25 mouse cellular contexts compared by ENCODE assay signal in the genomic region with DNA sequence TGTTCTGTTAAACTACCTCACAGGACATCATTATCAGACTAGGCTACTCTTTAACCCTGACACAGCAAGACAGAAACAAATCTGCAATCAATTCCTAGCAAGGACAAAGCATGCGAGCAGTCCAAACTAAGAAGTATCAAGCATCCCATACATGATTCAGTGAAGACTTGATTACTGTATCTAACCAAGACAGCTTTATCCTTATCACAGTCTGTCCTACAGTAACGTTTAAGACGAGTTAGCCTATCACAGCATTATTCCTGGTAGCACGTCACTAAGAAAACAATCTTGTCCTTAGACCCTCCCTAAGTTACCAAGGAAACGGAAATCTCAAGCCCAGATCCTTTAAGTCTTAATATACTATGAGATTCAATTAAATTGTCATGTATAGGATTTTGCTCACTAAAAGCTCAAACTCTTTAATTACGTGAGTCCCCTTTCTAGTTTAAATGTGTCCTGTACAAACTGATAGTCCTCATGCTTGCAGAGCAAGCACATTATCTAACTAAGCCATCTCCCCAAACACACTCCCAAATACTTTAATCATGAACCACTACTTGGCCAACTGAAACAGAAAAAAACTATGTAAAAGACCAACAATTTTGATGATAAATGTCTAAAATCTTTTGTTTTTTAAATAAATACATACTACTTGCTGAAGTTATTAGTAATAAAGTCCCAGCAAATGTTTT. TPM values are rescaled to one million over a fixed set of nuclear protein-coding genes. Genes with fewer than 3 reads are reported as not detected.
DNase-seq lines count a peak whose midpoint lies in the region; ATAC-seq lines count a peak whose summit lies in the region.
"Had no signal": no experiment of that assay in that cellular context is flagged by ENCODE, and none has a peak within 500 bp of the region (broad histone marks: within the 10 kb centered on the region; RNA-seq: fewer than 3 reads in every experiment).

No protein-coding gene starts in this region.

- H3K9ac ChIP-seq in liver, embryonic 11.5 days (ENCODE audit: low read depth, low read length), result no peak overlapping the region
- H3K9ac ChIP-seq in liver, embryonic 12.5 days, result no peak overlapping the region
- no peak overlapping the region for H3K9ac ChIP-seq in liver, embryonic 16.5 days (ENCODE audit: low read depth, low read length)
- H3K9ac ChIP-seq: heart, embryonic 15.5 days; hindbrain, embryonic 14.5 days had no signal

- H3K4me3 ChIP-seq in liver, embryonic 11.5 days (ENCODE audit: low read depth, low read length), result no peak overlapping the region
- H3K4me3 ChIP-seq in liver, embryonic 12.5 days, result no peak overlapping the region
- no peak overlapping the region for H3K4me3 ChIP-seq in liver, embryonic 16.5 days (ENCODE audit: low read depth, low read length)
- H3K4me3 ChIP-seq: embryonic facial prominence, embryonic 10.5 days; heart, adult 2 months; heart, embryonic 15.5 days; hindbrain, embryonic 10.5 days had no signal

- no peak for DNase-seq in liver, embryonic 11.5 days (ENCODE audit: low spot score)
- DNase-seq in liver, result no peak
- DNase-seq in heart, postnatal 36 days, result no peak
- DNase-seq in right cerebral cortex, postnatal 25 days, result no peak
- no peak for DNase-seq in ovary, adult 18-20 months (ENCODE audit: low spot score)
- DNase-seq: adrenal gland, postnatal 14 days; B cell, adult 2 months; cerebellum, adult 11-12 months; cerebellum, adult 9-10 months; cerebellum, postnatal 25 days; gastrocnemius, postnatal 14 days; heart, adult 2 months; heart, postnatal 14 days had no signal

- peak; percentile 90 for ATAC-seq in liver, embryonic 11.5 days (replicated peaks; ENCODE audit: low FRiP score)
- ATAC-seq in liver, embryonic 12.5 days, result peak; percentile 94
- peak; percentile 86 for ATAC-seq in liver, embryonic 16.5 days (ENCODE audit: low read depth)
- ATAC-seq in cerebellum, adult (ENCODE audit: insufficient number of reproducible peaks, low FRiP score, low TSS enrichment), result no peak
- ATAC-seq: activated CD4-positive, CD25-positive, alpha-beta regulatory T cell, adult 4 months; CD4-positive, CD25-positive, alpha-beta regulatory T cell, adult 4 months; forebrain, embryonic 14.5 days; Patski had no signal

- no peak overlapping the region for H3K27ac ChIP-seq in liver, embryonic 11.5 days (ENCODE audit: low read depth, low read length)
- no peak overlapping the region for H3K27ac ChIP-seq in liver, embryonic 12.5 days
- H3K27ac ChIP-seq in liver, embryonic 16.5 days (ENCODE audit: low read length), result no peak overlapping the region
- H3K27ac ChIP-seq: embryonic facial prominence, embryonic 10.5 days; heart, adult 2 months; heart, embryonic 15.5 days; hindbrain, embryonic 10.5 days; hindbrain, embryonic 14.5 days had no signal

- 56% methylated on average over 6 of the region's 6 CpGs for WGBS in liver, embryonic 11.5 days
- WGBS in liver, embryonic 12.5 days (ENCODE audit: insufficient replicate concordance), result 31% methylated on average over 6 of the region's 6 CpGs
- WGBS in liver, embryonic 16.5 days (ENCODE audit: insufficient replicate concordance), result 29% methylated on average over 6 of the region's 6 CpGs

- no peak overlapping the region for H3K4me2 ChIP-seq in liver, embryonic 11.5 days
- H3K4me2 ChIP-seq in liver, embryonic 12.5 days, result no peak overlapping the region
- H3K4me2 ChIP-seq in liver, embryonic 16.5 days (ENCODE audit: low read depth, low read length), result no peak overlapping the region
- H3K4me2 ChIP-seq: heart, embryonic 11.5 days; heart, embryonic 15.5 days; hindbrain, embryonic 14.5 days had no signal

- H3K9me3 ChIP-seq in liver, embryonic 11.5 days (ENCODE audit: control insufficient read depth, low read length), result no peaks in the 10 kb centered on the region
- H3K9me3 ChIP-seq in liver, embryonic 12.5 days (replicated peaks), result no peaks in the 10 kb centered on the region
- no peaks in the 10 kb centered on the region for H3K9me3 ChIP-seq in liver, embryonic 16.5 days (replicated peaks; ENCODE audit: control insufficient read depth, low read length)
- H3K9me3 ChIP-seq: embryonic facial prominence, embryonic 10.5 days; heart, embryonic 15.5 days; hindbrain, embryonic 10.5 days had no signal

- intact Hi-C loops in heart, postnatal 36 days (cut with DNase I), result no loop called here

- no peaks in the 10 kb centered on the region for H3K36me3 ChIP-seq in liver, embryonic 11.5 days (ENCODE audit: control insufficient read depth, insufficient read depth, low read length)
- peaks cover 6% of the 10 kb centered on the region; the same call in 1 of the 2 replicates for H3K36me3 ChIP-seq in liver, embryonic 12.5 days
- no peaks in the 10 kb centered on the region for H3K36me3 ChIP-seq in liver, embryonic 16.5 days (ENCODE audit: control insufficient read depth, insufficient read depth)
- H3K36me3 ChIP-seq: heart, embryonic 15.5 days had no signal

- H3K4me1 ChIP-seq in liver, embryonic 11.5 days (replicated peaks; ENCODE audit: control insufficient read depth, insufficient read depth, low read length), result peaks cover 3% of the 10 kb centered on the region; the same call in 1 of the 2 replicates
- H3K4me1 ChIP-seq in liver, embryonic 12.5 days, result peaks cover 19% of the 10 kb centered on the region
- peaks cover 6% of the 10 kb centered on the region for H3K4me1 ChIP-seq in liver, embryonic 16.5 days (ENCODE audit: control insufficient read depth, low read depth, low read length)
- H3K4me1 ChIP-seq: embryonic facial prominence, embryonic 10.5 days; heart, embryonic 15.5 days; hindbrain, embryonic 10.5 days had no signal

- no peaks in the 10 kb centered on the region for H3K27me3 ChIP-seq in liver, embryonic 11.5 days (replicated peaks; ENCODE audit: control insufficient read depth, insufficient read depth, low read length)
- H3K27me3 ChIP-seq in liver, embryonic 12.5 days (replicated peaks), result no peaks in the 10 kb centered on the region
- H3K27me3 ChIP-seq in liver, embryonic 16.5 days (ENCODE audit: control insufficient read depth, insufficient read depth, low read depth, low read length), result no peaks in the 10 kb centered on the region
- H3K27me3 ChIP-seq: heart, embryonic 15.5 days; Patski had no signal

RNA-seq across cellular contexts. Expression of a gene that starts 44.3 kb away (rescaled TPM):
- 16.2 and 17.8 TPM in 2 replicates for polyA plus RNA-seq in liver, embryonic 11.5 days (2014; fragmentation: Nextera tagmentation; extraction: Ambion mirVana)
- polyA plus RNA-seq in liver, embryonic 12.5 days (2016; fragmentation: Nextera tagmentation; extraction: Ambion mirVana), result 9.2 TPM in 2 replicates
- polyA plus RNA-seq in liver, embryonic 16.5 days (2015; fragmentation: Nextera tagmentation; extraction: Ambion mirVana), result 4.9 and 5.2 TPM in 2 replicates
- total RNA-seq in heart, postnatal 36 days (2021), result 10 to 100 TPM; 46.7 to 52.2 TPM
